Mouse (Mus musculus): ENCODE measurements around the gene Astl.
"Not testable (repeated sequence)": the region's sequence is repeated elsewhere in the genome, so short reads cannot be mapped to it uniquely, and the experiment has no call there.

Astl gene

GRCm38 (mm10) chr2:127338416-127338815 lies at the start of gene Astl:
Astl (plus strand) TSS chr2:127338639.
- no peak for DNase-seq

GRCm38 (mm10) chr2:127292250-127292649 lies 46.2 kb upstream of the Astl start:
- no peak for DNase-seq

- DNase-seq, result no peak
Observed at GRCm38 (mm10) chr2:127297001-127297805, 41.2 kb upstream of the Astl start.

GRCm38 (mm10) chr2:127298056-127298455 lies 40.4 kb upstream of the Astl start:
- DNase-seq, result no peak

- DNase-seq, result no peak
Observed at GRCm38 (mm10) chr2:127300701-127301100, 37.7 kb upstream of the Astl start.

- no peak for DNase-seq
Observed at GRCm38 (mm10) chr2:127301883-127302282, 36.6 kb upstream of the Astl start.

GRCm38 (mm10) chr2:127304192-127304591 lies 34.2 kb upstream of the Astl start:
- not testable (repeated sequence) for DNase-seq

- DNase-seq, result no peak
Observed at GRCm38 (mm10) chr2:127304609-127305210, 33.7 kb upstream of the Astl start.

- no peak for DNase-seq
Observed at GRCm38 (mm10) chr2:127306123-127306522, 32.3 kb upstream of the Astl start.

- DNase-seq, result no peak
Observed at GRCm38 (mm10) chr2:127307179-127307578, 31.3 kb upstream of the Astl start.

GRCm38 (mm10) chr2:127308660-127309059 lies 29.8 kb upstream of the Astl start:
- DNase-seq, result no peak

GRCm38 (mm10) chr2:127310246-127310645 lies 28.2 kb upstream of the Astl start:
- no peak for DNase-seq

- DNase-seq, result no peak
Observed at GRCm38 (mm10) chr2:127310685-127311084, 27.8 kb upstream of the Astl start.

GRCm38 (mm10) chr2:127311193-127311592 lies 27.2 kb upstream of the Astl start:
- no peak for DNase-seq

GRCm38 (mm10) chr2:127312801-127313200 lies 25.6 kb upstream of the Astl start:
- no peak for DNase-seq

GRCm38 (mm10) chr2:127313878-127314277 lies 24.6 kb upstream of the Astl start:
- no peak for DNase-seq

- DNase-seq, result no peak
Observed at GRCm38 (mm10) chr2:127314467-127315154, 23.8 kb upstream of the Astl start.

GRCm38 (mm10) chr2:127315155-127315470 lies 23.3 kb upstream of the Astl start:
- DNase-seq, result no peak

- no peak for DNase-seq
Observed at GRCm38 (mm10) chr2:127316431-127316830, 22.0 kb upstream of the Astl start.

- no peak for DNase-seq
Observed at GRCm38 (mm10) chr2:127318136-127318535, 20.3 kb upstream of the Astl start.

- DNase-seq, result no peak
Observed at GRCm38 (mm10) chr2:127319071-127319470, 19.4 kb upstream of the Astl start.

GRCm38 (mm10) chr2:127322671-127323285 lies 15.7 kb upstream of the Astl start:
- DNase-seq, result no peak

- DNase-seq, result no peak
Observed at GRCm38 (mm10) chr2:127323667-127324066, 14.8 kb upstream of the Astl start.

- no peak for DNase-seq
Observed at GRCm38 (mm10) chr2:127324456-127324855, 14.0 kb upstream of the Astl start.

All from liver (tissue).